Mouse (Mus musculus) liver, embryonic 14.5 days (tissue): Measurements from ENCODE around the gene Pon3.

Source experiments
- CTCF ChIP-seq: IDR thresholded peaks from 2 replicates; pipeline ENCODE4 v1.5.1; 2016; ENCODE audit warnings: antibody characterized with exemption, low read depth, control low read depth
- EP300 ChIP-seq: IDR thresholded peaks from 2 replicates; pipeline ENCODE4 v1.6.1; 2016; ENCODE audit warnings: antibody characterized with exemption, low read depth

DNA sequence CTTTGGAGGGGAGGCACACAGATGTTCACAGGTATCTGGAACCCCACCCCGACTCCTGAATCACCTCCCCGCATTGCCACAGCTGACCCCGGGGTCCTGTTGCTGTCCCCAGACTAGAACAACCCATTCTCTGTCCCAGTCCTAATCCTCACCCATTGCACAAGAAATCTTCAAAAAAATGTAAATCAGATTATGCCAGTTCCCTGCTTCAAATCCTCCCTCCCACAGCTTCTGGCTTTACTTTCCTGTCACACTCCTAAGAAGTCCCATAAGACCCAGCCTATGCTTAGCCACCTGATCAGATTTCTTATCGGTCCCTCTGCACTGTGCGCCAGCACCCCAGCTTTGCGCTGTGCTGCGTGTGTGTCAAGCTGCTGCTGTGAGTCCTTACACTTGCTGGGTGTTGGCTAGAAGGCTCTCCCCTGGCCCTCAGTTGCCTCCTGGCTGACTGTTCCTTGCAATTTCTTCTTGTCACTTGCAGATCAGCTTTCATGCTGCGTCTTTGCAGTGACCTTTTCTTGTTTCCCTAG, 56.6 kb downstream of the Pon3 start:
- no peak for TF ChIP-seq CTCF
- no peak for TF ChIP-seq EP300
